Mouse (Mus musculus) layer of hippocampus, adult 11-12 months (tissue): ENCODE results near the gene Tmem11.
A peak's percentile ranks its signal among the peaks of the same experiment; 100 is the strongest.

ENCODE experiments used
- DNase-seq: peaks from one replicate; pipeline ENCODE4 v3.0.0; 2022; ENCODE audit warnings: low spot score

Tmem11 gene

GRCm38 (mm10) chr11:60878675-60879294, at the start of gene Tmem11:
Gene Tmem11 (minus strand): TSS chr11:60879272.
- DNase-seq = peak; percentile 96

GRCm38 (mm10) chr11:60927264-60927663, 48.2 kb upstream of the Tmem11 start:
- peak; percentile 94 for DNase-seq

- DNase-seq = no peak
These were observed 45.9 kb upstream of the Tmem11 start for GRCm38 (mm10) chr11:60924981-60925380.

- no peak for DNase-seq
These were observed 45.4 kb upstream of the Tmem11 start for GRCm38 (mm10) chr11:60924498-60924897.

- DNase-seq = no peak
These were observed 43.9 kb upstream of the Tmem11 start for GRCm38 (mm10) chr11:60922964-60923363.

GRCm38 (mm10) chr11:60922195-60922594, 43.1 kb upstream of the Tmem11 start:
- no peak for DNase-seq

GRCm38 (mm10) chr11:60920021-60920420, 40.9 kb upstream of the Tmem11 start:
- DNase-seq = no peak

- DNase-seq = no peak
These were observed 36.1 kb upstream of the Tmem11 start for GRCm38 (mm10) chr11:60915201-60915600.

- DNase-seq = no peak
These were observed 35.4 kb upstream of the Tmem11 start, which contains the start of gene Natd1 for GRCm38 (mm10) chr11:60914491-60914890. Gene Natd1 (minus strand): TSS chr11:60914750.

- DNase-seq = peak; percentile 93
These were observed 34.5 kb upstream of the Tmem11 start for GRCm38 (mm10) chr11:60913301-60914196.

- no peak for DNase-seq
These were observed 33.5 kb upstream of the Tmem11 start for GRCm38 (mm10) chr11:60912525-60912973.

GRCm38 (mm10) chr11:60909626-60910025, 30.6 kb upstream of the Tmem11 start:
- no peak for DNase-seq

- DNase-seq = no peak
These were observed 29.0 kb upstream of the Tmem11 start for GRCm38 (mm10) chr11:60908073-60908472.

GRCm38 (mm10) chr11:60906449-60906848, 27.4 kb upstream of the Tmem11 start:
- DNase-seq = no peak

GRCm38 (mm10) chr11:60905407-60906120, 26.5 kb upstream of the Tmem11 start:
- no peak for DNase-seq

- no peak for DNase-seq
These were observed 24.6 kb upstream of the Tmem11 start for GRCm38 (mm10) chr11:60903661-60904061.

GRCm38 (mm10) chr11:60902486-60902885, 23.4 kb upstream of the Tmem11 start:
- DNase-seq = no peak

- DNase-seq = no peak
These were observed 22.9 kb upstream of the Tmem11 start for GRCm38 (mm10) chr11:60902001-60902400.

GRCm38 (mm10) chr11:60895915-60896314, 16.8 kb upstream of the Tmem11 start:
- DNase-seq = no peak

- DNase-seq = no peak
These were observed 11.7 kb upstream of the Tmem11 start for GRCm38 (mm10) chr11:60890744-60891143.

- no peak for DNase-seq
These were observed 11.2 kb upstream of the Tmem11 start for GRCm38 (mm10) chr11:60890286-60890685.

GRCm38 (mm10) chr11:60889861-60890260, 10.8 kb upstream of the Tmem11 start:
- DNase-seq = no peak
